Mouse (Mus musculus) urinary bladder, postnatal 36 days (tissue): ENCODE measurements around the gene Fa2h.

Experiments used
- DNase-seq, 2 experiments: peaks; one replicate each; pipeline ENCODE4 v3.0.0; 2022; ENCODE audit warnings: low spot score in 2 of 2, mixed read lengths in 1 of 2

Fa2h gene

DNA sequence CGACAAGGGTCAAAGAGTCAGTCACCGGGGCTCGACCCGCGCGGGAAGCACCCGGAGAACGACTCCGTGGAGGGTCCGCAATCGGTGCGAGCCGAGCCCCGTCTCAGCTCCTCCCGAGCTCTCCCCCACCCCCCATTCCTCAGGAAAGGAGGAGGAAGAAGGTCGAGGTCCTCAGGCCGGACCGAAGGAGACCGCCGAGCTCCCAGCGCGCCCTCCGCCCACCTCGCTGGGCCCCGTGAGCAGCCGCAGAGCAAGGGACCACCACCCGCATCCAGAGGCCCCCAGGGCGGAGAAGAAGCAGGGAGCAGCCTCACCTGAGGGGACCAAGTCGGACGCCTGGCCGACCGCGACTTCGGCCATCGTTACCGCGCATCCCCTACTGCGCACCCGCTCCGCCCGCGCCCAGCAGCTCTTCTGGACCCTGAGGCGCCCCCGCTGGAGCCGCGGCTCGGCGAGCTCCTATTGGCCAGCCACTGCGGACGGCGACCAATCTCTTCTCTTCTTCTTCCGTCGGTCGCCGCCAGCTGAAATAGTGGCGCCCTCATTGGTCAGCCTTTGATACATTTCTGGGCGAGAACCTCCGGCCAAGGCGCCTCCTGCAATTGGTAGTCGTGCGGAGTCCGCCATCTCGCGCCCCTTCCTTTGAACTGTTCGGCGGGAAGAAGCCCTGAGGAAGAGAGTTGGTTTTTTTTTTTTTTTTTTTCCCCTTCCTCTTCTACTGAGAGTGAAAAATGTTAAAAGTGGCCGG is 93.6 kb downstream of the Fa2h start, which contains the start of gene Rfwd3:
TSS of gene Rfwd3 (minus strand) at position 402 of the 748 bp plus-strand sequence.
- peak; percentile 90 to 97 for DNase-seq

DNA sequence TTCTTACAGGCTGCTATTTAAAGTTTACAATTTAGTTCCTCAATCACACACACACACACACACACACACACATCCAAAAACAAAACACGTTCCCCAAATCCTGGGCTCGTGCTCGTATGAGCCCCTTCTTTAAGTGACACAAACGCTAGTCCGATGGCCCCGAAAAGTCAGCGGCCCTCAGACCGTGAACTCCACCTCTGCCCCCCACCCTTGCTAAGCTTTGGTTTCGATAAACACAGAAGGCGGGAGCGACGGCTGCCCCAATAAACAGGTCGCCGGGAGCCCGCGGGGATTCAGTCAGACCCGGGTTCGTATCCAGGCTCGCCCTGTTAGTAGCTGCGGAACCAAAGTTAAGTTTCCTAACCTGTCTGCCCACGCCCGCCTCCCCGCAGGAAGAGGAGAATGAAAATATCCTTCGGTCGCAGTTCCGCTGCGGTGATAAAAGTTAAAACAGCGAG is 94.2 kb downstream of the Fa2h start:
- DNase-seq, result peak; percentile 29 to 51

DNA sequence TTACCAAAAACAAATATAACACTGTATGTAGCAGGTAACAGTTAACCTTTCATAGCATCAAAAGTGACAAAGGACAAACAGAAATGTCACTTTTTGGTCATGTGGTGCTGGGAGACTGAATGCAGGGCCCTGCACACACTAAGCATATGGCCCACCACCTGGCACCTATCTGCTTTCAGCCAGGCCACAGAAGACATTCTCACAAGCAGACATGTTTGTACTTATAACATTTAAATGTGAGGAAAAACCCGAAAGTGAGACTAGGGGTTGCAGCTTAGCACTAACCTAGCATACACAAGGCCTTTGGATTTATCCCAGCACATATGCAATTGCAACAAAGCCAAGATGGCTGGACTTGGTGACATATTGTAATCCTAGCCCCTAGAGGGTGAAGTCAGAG is 95.6 kb downstream of the Fa2h start:
- DNase-seq, result no peak
